Mouse (Mus musculus) cerebellum, adult 18-20 months (tissue): ENCODE data around the gene Rem2.
A peak's percentile ranks its signal among the peaks of the same experiment; 100 is the strongest.

Experiments used
- DNase-seq, 2 experiments: peaks; one replicate each; pipeline ENCODE4 v3.0.0; 2021

Gene Rem2

DNA sequence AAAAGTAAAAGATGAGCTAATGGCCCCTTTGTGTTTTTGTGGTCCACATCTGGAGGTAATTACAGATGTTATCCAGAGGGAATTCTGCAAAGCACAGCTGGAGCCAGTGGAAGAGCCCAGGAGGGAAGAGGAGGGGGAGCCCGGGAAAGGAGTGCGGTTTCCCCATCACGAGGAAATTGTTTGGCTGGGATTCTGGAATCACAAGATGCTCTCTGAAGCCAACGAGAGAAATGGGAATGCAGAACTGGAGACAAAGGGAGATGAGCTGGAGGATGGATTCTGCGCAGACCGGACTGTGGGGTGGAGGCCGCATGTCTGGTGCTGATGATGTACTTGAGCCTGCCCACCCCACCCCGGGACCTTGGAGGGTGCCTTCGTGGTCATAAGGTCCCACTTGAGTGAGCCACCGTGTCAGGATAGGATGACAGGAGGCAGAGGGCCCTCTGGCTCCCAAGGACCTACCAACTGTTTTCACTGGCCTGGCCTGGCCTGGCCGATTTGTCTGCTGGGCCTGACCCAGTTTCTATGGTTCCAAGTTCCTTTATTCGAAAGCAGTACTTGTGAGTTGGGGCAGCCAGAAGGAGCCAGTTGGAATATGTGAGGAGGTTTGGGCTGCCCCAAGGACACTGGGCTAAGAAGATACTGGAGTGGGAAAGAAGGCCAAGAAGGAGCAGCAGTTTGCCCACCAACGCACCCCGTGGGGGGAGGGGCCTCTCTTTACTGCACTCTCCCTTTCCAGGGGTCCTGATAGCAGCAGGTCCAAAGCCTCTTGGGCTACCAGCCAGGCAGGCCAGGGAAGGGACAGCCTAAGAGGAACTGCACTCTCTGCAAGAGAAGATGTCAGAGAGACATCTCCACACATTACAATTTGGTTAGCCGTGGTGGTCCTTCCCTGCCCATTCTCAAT lies 31.9 kb upstream of the Rem2 start:
- peak in 1 of 2 experiments; percentile 24 for DNase-seq

DNA sequence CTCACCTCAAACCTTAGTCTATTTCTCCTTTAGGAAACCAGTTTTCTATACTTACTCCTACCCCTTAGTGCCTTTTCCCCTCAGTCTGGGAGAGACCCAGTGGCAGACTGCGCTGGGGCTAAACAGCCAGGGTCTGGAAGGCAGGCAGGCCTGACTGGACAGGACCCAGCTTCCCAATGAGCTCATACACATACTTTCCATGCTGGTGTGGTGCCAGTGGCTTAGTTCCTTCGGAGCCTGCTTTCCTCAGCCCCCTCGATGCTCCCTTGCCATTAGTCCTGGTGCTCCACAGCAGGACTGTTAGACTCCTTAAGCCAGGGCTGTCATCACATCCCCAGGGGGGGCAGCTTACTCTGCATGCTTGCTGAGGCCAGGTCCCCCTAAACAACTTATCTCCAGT lies 30.4 kb upstream of the Rem2 start:
- DNase-seq, result no peak

DNA sequence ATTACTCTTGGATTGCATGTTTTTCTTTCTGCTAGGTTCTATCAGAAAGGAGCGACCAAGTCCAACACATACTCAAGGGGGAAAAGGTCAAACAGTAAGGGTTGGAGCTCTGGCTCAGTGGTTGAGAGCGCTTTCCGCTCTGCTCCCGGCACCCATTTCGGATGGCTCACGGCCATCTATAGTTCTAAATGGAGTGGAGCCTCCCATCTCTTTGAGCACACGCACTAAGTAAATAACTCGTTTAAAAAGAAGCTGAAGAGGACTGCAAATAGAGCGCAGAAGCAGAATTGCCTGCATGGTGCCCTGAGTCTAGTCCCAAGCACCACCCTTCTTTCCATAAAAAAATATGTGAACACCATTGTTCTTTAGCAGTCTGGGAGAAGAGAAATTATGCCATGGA lies 22.3 kb upstream of the Rem2 start:
- DNase-seq, result no peak

DNA sequence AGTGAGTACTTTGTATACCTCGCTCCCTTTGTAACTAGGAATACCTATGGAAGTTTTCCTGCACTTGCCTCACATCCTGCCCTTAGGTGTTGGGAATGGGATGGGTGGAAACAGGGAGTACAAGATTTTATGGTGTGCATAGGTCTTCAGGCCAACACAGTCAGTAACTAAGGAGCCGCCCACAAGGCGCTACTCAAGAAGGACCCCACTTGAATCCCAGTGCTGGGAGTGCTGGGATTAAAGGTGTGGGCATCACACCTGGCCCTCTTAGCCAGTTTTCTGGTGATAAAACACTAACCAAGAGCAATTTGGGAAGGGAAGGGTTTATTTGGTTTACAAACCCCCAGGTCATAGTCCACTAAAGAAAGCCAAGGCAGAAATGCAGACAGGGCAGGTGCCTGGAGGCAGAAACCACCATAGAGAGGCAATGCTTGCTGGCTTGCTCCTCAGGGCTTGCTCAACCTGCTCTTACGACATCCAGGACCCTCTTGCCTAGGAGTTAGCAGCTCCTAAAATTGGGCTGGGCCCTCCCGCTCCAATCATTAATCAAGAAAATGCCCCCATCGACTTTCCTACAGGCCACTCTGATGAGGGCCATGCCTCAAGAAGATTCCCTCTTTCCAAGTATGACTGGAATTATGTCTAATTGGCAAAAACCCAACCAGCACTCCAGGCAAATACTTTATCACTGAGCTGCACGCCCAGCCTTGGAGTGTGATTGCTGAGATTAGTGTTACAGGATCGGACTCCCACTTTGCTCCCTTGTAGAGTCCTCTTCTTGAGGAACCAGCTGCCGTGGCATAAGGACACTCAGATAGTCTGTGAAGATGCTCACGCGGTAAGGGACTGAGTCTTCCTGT lies 21.0 kb upstream of the Rem2 start:
- DNase-seq, result no peak

DNA sequence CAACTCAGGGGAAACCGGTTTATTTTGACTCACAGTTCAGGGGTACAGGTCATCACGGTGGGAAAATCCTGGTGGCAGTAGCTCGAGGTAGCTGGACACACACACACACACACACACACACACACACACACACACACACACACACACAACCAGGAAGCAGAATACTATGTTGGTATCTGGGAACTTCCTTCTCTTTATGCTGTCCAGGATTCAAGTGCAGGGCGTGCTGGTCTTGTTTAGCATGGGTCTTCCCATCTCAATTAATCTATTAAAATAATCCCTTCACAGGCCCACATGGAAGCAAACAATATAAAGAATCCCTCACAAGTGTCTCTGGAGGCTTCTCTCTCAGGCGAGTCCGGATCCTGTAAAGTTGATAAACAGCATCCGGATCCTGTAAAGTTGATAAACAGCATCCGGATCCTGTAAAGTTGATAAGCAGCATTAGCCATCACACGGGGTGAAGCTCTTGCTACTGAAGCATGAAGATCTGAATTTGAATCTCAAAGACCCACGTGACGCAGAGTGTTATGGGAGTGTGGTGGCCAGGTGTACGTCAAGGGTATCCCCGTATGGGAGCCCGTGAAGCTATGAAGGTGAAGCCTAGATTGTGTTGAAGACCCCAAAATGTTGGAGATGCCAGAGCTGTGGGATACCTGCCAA lies 17.9 kb upstream of the Rem2 start:
- no peak for DNase-seq

DNA sequence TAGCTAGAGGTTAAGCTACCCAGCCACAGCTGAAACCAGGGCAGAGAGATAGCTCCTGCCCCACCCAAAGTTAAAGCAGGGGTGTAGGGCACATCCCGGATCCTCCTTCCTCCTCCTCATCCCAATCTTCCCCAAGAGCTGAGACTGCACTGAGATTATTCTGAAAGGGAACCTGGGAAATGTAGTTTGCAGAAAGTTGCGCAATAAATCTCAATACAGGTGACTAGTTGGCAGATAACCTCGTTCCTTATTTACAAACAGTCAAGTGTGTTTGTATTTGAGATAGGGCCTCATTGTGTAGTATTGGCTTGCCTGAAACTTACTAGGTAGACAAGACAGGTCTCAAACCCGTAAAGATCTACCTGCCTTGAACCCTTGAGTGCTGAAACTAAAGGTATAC lies 13.8 kb upstream of the Rem2 start:
- DNase-seq, result no peak

DNA sequence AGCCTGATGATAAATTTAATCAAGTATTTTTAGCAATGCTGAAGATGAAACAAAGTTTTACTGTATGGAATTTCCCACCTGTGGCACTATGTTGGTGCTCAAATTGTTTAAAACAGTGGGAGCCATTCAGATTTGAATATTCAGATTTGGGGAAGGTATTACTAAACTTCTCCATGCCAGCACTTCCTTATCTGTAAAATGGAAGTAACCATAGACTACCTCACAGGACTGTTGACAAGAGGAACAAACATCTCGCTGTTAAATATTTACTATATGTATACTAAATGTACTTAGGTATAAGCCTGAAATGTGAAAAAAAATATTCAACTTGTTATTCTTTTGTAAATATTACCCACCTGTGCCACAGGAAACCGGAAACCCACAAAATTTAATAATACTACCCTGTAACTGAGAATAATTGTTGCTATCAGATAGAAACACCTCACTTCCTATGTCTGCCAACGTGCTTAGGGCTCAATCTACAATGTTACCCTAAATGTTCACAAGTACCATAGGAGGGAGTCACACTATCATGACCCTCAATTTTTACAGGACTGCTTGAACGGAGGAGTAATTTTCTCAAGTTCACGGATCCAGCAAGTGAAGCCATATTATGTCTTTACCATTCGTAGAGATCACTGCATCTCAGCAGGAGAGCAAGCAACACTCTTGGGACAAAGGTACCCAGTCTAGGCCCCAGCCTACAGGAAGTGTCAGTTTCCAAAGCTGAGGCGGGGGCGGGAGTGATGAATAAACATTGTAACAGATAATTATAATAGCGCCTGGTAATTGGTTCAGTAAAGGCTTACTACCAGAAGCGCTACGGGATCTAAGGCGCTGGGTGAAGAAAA lies 12.6 kb upstream of the Rem2 start:
- DNase-seq, result no peak

DNA sequence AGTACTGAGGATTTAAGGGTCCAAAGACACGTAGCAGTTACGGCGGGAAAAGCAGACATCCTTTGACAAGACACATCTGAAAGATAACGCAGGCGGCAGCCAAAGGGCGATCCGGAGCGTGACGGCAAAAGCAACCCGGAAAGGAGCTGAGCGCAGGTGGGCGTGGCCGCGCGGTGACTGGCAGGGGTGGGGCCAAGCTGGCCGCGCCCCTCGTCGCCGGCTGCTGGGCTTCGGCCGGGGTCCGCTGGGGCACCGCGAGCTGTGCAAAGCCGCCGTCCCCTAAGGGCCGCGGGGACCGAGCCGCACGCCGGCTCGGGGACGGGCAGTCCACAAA lies 12.0 kb upstream of the Rem2 start, which contains the start of gene Lrp10:
Lrp10 (plus strand) TSS at position 179 of the 334 bp plus-strand sequence.
- peak; percentile 91 to 93 for DNase-seq

DNA sequence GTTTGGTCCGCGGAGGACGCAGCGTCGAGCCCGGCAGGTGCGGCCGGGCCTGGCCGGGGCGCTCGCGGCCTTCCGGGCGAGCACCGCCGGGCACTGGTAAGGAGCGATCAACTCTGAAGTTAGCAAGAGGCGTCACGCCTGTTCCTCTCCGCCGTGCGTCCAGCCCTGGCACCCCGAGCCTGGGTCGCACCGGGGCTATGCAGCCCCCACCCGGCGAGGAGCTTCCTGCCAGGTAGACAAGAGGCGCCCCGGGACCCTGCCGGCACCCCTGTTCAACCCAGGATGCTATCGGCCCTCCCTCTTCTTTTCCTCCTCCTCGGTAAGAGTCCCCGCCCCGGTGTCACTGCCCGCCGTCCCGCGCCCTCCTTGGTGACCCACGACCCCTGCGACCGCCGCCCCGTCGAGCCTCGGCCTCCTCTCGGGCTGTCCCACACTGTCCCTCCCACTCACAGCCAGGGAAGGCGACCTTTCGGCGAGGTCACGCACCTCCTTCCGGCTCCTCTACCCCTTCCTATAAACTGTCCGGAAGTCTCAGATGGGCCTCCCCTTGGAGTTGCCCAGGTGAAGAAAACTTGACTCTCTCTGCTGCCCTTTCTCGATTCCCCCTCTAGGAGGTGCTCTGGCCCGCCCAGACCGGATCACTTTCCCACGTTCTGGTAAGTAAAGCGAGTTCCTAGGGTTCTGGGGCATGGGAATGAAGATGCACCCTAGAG lies 11.5 kb upstream of the Rem2 start:
- DNase-seq, result peak; percentile 67 to 70

DNA sequence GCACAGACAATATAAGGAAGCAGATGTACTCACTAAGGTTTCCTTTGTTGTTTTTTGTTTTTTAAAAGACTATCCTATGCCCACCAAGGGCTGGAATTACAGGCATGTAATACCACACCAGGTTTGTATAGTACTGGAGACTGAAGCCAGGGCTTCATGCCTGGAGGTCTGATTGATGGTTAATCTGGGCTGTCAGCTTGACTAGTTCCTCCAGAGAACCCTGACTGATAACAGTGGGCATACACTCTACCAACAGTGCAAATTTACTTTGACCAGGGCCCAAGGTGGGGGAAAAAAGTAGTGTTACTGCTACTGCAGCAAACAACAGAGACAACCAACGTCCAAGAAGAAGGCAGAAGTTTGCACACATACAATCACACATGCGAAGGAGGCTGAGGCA lies 4.4 kb upstream of the Rem2 start:
- no peak for DNase-seq

DNA sequence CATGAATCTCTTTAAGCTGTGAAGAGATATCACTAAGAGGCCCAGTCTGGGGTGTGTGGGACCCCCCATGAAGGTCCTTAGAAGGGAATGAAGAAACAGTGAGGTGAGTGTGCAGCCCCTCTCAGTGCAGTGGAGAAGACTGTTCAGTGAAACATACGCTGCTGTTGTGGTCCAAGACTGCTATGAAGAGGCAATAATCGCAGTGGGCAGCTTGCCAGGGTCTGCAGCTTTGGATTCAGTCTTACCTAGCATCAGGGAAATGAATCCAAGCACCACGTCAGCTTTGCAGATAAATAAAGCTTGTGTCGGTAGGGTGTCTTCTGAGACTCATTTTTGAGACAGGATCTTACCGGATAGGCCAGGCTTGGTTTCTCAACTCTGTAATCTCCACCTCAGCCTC lies 3.2 kb upstream of the Rem2 start:
- no peak for DNase-seq

DNA sequence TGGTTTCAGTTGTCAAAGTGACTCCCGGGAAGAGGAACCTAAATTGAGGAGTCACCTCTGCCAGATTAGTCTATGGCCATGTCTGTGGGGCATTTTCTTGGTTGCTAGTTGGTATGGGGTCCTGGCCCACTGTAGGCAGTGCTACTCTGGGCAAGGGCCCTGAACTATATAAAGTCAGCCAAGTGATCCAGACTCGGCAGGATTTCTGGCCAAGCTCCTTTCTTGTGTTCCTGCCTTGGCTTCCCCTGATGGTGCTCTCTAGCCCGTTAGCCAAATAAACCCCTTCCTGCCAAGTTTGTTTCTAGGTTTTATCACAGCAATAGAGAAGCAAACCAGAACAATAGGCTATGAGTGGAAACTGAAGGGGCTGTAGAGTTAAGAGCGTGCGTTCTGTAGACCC lies 1.2 kb upstream of the Rem2 start:
- no peak for DNase-seq

DNA sequence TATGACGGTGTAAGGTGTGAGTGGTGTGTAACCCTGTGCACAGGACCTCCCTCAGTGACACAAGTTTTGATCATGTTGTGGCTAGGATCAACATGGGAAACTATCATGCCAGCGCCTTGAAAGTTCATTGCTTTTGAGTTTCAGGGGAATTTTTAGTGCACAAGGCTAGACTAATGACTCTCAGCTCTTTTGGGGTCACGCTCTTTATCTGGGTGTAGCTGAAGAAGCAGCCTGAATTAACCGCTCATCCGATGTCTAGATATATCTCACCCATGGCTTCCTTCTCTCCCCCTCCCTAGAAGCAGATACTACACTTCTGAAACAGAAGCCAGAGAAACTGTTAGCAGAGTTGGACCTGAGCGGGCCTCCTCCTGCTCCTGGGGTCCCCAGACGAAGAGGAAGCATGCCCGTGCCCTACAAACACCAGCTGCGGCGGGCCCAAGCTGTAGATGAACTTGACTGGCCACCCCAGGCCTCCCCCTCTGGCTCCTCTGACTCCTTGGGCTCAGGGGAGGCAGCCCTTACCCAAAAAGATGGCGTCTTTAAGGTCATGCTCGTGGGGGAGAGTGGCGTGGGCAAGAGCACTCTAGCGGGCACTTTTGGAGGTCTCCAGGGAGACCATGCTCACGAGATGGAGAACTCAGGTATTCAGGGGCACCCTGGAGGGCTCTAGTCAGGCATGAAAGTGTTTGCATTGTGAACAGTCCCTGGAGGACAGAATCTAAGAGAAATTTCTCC lies 1.4 kb downstream of the Rem2 start:
- no peak for DNase-seq

DNA sequence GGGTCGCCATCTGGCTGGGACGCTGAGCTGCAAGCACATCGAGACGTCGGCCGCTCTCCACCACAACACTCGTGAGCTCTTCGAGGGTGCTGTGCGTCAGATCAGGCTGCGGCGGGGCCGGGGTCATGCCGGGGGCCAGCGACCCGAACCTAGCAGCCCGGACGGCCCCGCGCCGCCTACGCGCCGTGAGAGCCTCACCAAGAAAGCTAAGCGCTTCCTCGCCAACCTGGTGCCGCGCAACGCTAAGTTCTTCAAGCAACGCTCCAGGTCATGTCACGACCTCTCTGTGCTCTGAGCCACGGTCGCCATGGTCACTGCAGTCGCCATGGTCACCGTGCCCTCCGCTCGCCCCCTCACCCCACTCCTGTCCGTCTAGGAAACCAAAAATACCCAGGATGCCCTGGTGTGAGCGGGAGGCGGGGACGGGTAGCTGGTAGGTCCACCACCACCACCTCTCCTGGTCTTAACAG lies 3.6 kb downstream of the Rem2 start:
- DNase-seq, result no peak

DNA sequence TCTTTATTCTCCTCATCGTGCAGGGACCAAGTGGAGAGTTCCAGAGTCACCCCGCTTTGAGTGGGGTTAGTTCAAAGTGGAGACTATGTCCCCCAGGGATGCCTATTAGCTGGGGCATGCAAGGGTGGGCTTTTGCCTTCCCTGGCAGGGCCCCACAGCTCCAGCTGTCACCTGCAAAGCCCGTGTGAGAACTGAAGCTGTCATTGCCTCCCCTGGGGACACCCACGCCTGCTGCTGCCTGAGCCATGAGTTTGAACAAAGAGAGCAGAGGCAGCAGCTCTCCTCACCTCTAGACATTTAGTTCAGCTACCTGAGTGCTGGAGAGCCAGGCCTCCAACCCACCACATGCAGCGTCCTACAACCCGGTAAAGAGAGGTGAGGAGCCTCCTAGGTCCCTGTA lies 4.8 kb downstream of the Rem2 start:
- DNase-seq, result no peak

DNA sequence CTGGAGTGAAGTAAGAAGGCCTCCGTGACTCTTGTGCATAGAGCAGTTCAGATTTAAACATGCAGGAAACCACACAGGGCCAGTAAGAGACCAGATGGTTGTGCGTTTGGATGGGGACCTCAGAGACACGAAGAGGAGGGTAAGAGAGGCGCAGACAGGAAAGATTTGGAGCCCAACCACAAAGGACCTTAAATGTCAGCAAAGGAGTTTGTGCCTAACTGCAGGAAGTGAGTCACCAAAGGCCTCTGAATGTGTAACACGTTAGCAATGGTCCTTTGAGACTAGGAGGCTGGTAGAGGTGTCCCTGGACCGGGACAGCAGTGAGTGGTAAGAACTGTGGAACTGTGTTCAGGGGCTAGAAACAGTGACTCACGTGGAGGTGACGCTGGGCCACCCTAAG lies 5.5 kb downstream of the Rem2 start:
- no peak for DNase-seq

DNA sequence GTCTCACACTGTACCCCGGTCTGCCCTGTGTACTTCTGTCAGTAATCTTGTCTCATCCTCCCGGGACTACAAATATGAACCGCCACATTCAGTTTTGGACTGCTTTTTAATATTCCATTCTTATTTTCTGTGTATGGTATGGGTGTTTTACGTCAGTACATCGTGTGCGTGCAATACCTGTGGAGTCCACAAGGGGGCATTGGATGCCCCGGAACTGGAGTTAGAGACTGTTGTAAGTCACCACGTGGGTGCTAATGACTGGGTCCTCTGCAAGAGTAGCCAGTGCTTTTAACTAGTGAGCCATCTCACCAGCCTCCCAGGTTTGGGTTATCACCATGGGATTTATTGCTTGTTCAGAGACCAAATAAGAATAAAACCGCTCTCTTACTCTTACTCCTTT lies 6.6 kb downstream of the Rem2 start:
- DNase-seq, result peak in 1 of 2 experiments; percentile 21

DNA sequence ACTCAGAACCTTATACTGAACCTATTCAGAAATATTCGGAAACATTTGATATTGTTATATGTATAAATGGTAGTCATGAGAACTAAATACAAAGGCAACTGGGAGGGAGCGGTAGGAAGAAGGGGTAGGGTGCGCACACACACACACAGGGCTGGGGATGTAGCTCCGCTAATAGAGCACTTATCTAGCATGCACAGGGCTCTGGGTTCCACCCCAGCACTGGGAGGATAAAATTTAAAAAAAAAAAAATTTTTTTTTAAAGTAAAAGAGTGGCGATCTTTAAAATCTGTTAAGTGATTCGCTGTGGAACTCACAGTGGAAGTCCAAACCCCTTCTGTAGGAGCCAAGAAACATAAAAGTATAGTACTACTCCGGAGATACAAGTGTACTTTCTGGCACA lies 10.0 kb downstream of the Rem2 start:
- DNase-seq, result no peak

DNA sequence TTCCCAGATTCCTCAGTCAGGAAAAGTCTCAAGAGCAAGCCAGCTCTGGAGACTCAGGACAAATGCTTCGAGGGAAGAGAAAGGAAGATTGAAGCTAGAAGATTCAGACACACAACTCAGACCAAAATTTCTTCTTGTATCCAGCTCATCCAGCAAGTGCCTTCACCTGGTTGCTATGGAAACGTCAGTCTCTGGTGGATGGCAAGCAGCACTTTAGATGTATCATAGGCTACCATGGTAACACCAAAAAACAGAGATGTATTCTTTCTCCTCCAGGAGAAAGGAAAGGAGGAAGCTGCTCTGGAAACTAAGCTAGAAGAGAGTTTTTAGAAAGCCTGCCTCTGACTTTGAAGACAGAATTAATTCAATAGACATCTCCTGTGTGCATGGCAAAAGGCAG lies 11.8 kb downstream of the Rem2 start:
- no peak for DNase-seq

DNA sequence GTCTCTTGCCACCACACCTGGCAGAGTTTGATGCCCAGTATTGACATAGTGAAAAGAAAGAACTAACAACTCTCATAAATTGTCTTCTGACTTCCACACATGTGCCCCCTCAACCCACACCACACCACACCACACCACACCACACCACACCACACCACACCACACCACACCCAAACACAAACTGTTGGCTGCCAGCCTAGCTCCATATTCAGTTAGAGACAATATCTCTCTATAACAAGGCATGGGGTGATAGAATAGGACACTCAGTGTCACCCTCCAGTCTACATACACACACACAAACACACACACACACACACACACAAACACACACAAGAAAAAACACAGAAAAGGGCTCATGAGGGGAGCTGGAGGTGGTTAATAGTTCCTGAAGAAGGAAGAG lies 12.4 kb downstream of the Rem2 start:
- no peak for DNase-seq
